Mouse (Mus musculus): ENCODE measurements at regions not wholly inside any gene's neighbourhood (a gene's known extent, or its start where the extent isn't known, plus 50 kb on each side); places are given as distances from the start of the nearest gene placed in this dataset. TPM values are rescaled to one million over a fixed set of nuclear protein-coding genes. Genes with fewer than 3 reads are reported as not detected.

DNA sequence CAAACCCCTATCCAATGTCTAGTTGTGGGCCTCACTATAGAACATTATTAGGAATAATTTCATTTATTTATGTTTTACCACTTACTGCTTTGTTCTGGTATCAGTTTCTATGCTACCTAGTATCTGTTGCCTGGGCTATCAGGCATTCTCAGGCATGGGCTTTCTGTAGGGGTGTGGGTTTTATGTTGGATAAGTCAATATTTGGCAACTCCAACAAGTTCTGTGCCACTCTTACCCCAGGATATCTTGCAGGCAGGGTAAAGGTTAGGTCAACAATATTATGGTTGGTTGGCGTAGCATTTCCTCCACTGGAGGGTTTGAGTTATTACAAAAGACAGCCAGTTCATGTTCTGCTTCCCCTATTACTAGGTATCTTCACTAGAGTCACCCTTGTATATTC lies 65.8 kb downstream of the Smim10l1 start:
- Histone ChIP-seq H3K9me3 (no peaks in the 10 kb centered on the region), H3K27me3 (ENCODE audit: poor library complexity, severe bottlenecking) (no peaks in the 10 kb centered on the region), H3K27ac (no peak overlapping the region), H3K4me3 (no peak overlapping the region), H3K36me3 (replicated peaks) (no peaks in the 10 kb centered on the region), H3K4me1 (no peaks in the 10 kb centered on the region)
- DNase-seq (ENCODE audit: extremely low spot score, low spot score), result no peak
- WGBS, result 74% methylated on average over 1 of the region's 1 CpGs

GRCm38 (mm10) chr6:133171286-133171685 lies 66.6 kb downstream of the Smim10l1 start:
- no peak overlapping the region for H3K4me3 ChIP-seq
- whole genome bisulfite sequencing, result 61% methylated on average over 2 of the region's 2 CpGs
- no peak overlapping the region for H3K27ac ChIP-seq
- H3K4me1 ChIP-seq, result no peaks in the 10 kb centered on the region
- no peaks in the 10 kb centered on the region for H3K9me3 ChIP-seq
- DNase-seq (ENCODE audit: extremely low spot score, low spot score), result no peak
- H3K27me3 ChIP-seq (ENCODE audit: poor library complexity, severe bottlenecking), result no peaks in the 10 kb centered on the region
- H3K36me3 ChIP-seq (replicated peaks), result no peaks in the 10 kb centered on the region

- Histone ChIP-seq H3K36me3 (replicated peaks) (no peaks in the 10 kb centered on the region), H3K4me1 (no peaks in the 10 kb centered on the region), H3K27ac (no peak overlapping the region), H3K27me3 (ENCODE audit: poor library complexity, severe bottlenecking) (no peaks in the 10 kb centered on the region), H3K9me3 (peaks cover 2% of the 10 kb centered on the region; the same call in 1 of the 2 replicates), H3K4me3 (no peak overlapping the region)
- DNase-seq (ENCODE audit: extremely low spot score, low spot score), result peak; percentile 23
- 3% methylated on average over 3 of the region's 3 CpGs for WGBS
Measured at GRCm38 (mm10) chr6:133206173-133206572, 85.8 kb upstream of the 5530400C23Rik start.

Small RNAs in the stretch of these regions (microRNA-seq; reads per million reads assigned to microRNA genes)
- not detected for gene Gm23403
- gene Gm25019, result not detected
